In genomic region chr1:133131561-133131905, GRCm38 (mm10) we compare ENCODE assay signal across 8 mouse cellular contexts. TPM values are rescaled to one million over a fixed set of nuclear protein-coding genes. Genes with fewer than 3 reads are reported as not detected.
DNase-seq lines count a peak whose midpoint lies in the region; ATAC-seq lines count a peak whose summit lies in the region.

No protein-coding gene starts in this region.

- peak; percentile 38 for ATAC-seq in frontal cortex, adult (ENCODE audit: low TSS enrichment)
- ATAC-seq in forebrain, embryonic 13.5 days: no peak
- no peak for ATAC-seq in liver, embryonic 16.5 days (ENCODE audit: low read depth)

- peak overlapping the region; percentile 98 for H3K4me3 ChIP-seq in forebrain, embryonic 13.5 days
- H3K4me3 ChIP-seq in liver, embryonic 16.5 days (ENCODE audit: low read depth, low read length): peak overlapping the region; percentile 75

- peaks cover 59% of the 10 kb centered on the region for H3K4me1 ChIP-seq in forebrain, embryonic 13.5 days
- peaks cover 30% of the 10 kb centered on the region for H3K4me1 ChIP-seq in liver, embryonic 16.5 days (ENCODE audit: control insufficient read depth, low read depth, low read length)

- peaks cover 10% of the 10 kb centered on the region for H3K36me3 ChIP-seq in forebrain, embryonic 13.5 days (ENCODE audit: poor library complexity, severe bottlenecking)
- H3K36me3 ChIP-seq in liver, embryonic 16.5 days (ENCODE audit: control insufficient read depth, insufficient read depth): peaks cover 23% of the 10 kb centered on the region

- peak overlapping the region; percentile 97 for H3K9ac ChIP-seq in forebrain, embryonic 13.5 days
- peak overlapping the region; percentile 90 for H3K9ac ChIP-seq in liver, embryonic 16.5 days (ENCODE audit: low read depth, low read length)

- H3K9me3 ChIP-seq in forebrain, embryonic 13.5 days (replicated peaks): no peaks in the 10 kb centered on the region
- H3K9me3 ChIP-seq in liver, embryonic 16.5 days (replicated peaks; ENCODE audit: control insufficient read depth, low read length): no peaks in the 10 kb centered on the region

- WGBS in forebrain, embryonic 13.5 days: under 1% methylated on average over 35 of the region's 35 CpGs
- WGBS in liver, embryonic 16.5 days (ENCODE audit: insufficient replicate concordance): under 1% methylated on average over 34 of the region's 35 CpGs

- H3K27ac ChIP-seq in forebrain, embryonic 13.5 days: peak overlapping the region; percentile 93
- peak overlapping the region; percentile 99 for H3K27ac ChIP-seq in liver, embryonic 16.5 days (ENCODE audit: low read length)

- peak overlapping the region; percentile 100 for H3K4me2 ChIP-seq in forebrain, embryonic 13.5 days
- H3K4me2 ChIP-seq in liver, embryonic 16.5 days (ENCODE audit: low read depth, low read length): peak overlapping the region; percentile 81

- H3K27me3 ChIP-seq in forebrain, embryonic 13.5 days: no peaks in the 10 kb centered on the region
- H3K27me3 ChIP-seq in liver, embryonic 16.5 days (ENCODE audit: control insufficient read depth, insufficient read depth, low read depth, low read length): no peaks in the 10 kb centered on the region

- no peak for DNase-seq in frontal cortex, postnatal 25 days (ENCODE audit: low spot score in 2 of 2)
- peak; percentile 52 for DNase-seq in 3T3-L1 (ENCODE audit: low read depth, low spot score)
- DNase-seq in adrenal gland, adult 2 months: no peak
- DNase-seq in T-cell, adult 2 months (ENCODE audit: low spot score): no peak
- no peak for DNase-seq in layer of hippocampus, adult 8-10 months (ENCODE audit: low spot score in 2 of 2)

RNA-seq across cellular contexts. Expression of gene Ppp1r15b, which starts 0.6 kb away (rescaled TPM):
- polyA plus RNA-seq in forebrain, embryonic 13.5 days (2015; fragmentation: Nextera tagmentation; extraction: Ambion mirVana): 34.8 and 38.6 TPM in 2 replicates
- 46.1 and 48.9 TPM in 2 replicates for polyA plus RNA-seq in liver, embryonic 16.5 days (2015; fragmentation: Nextera tagmentation; extraction: Ambion mirVana)
- 10 to 100 TPM; 89.6 to 90.2 TPM for total RNA-seq in adrenal gland, adult 2 months (2021)
- 34.1 and 40.4 TPM in 2 replicates for polyA plus RNA-seq in adrenal gland, adult 2 months (2012; rRNA removed)
- 10 to 100 TPM; 39.6 to 47.7 (median 43.0) TPM for total RNA-seq in layer of hippocampus, adult 8-10 months (2022)

RNA-seq across cellular contexts. Expression of gene Plekha6, which starts 32.5 kb away (rescaled TPM):
- polyA plus RNA-seq in forebrain, embryonic 13.5 days (2015; fragmentation: Nextera tagmentation; extraction: Ambion mirVana): 13.5 and 14.9 TPM in 2 replicates
- polyA plus RNA-seq in liver, embryonic 16.5 days (2015; fragmentation: Nextera tagmentation; extraction: Ambion mirVana): 2.8 and 3.7 TPM in 2 replicates
- total RNA-seq in adrenal gland, adult 2 months (2021): 10 to 100 TPM; 10.3 to 22.6 TPM
- polyA plus RNA-seq in adrenal gland, adult 2 months (2012; rRNA removed): 16.9 and 22.5 TPM in 2 replicates
- 10 to 100 TPM; 61.6 to 69.8 (median 62.7) TPM for total RNA-seq in layer of hippocampus, adult 8-10 months (2022)
